Mouse (Mus musculus) ES-E14 (cell line): ENCODE results near the gene Tada1. TPM values are rescaled to one million over a fixed set of nuclear protein-coding genes. Genes with fewer than 3 reads are reported as not detected.
A peak's percentile ranks its signal among the peaks of the same experiment; 100 is the strongest.

Source experiments
- DNase-seq: peaks from one replicate; pipeline ENCODE4 v3.0.0-alpha.2; 2013; ENCODE audit warnings: low read depth, low spot score
- H3K27ac ChIP-seq: 2 replicates; pipeline ENCODE4 v1.5.1; 2012; ENCODE audit warnings: low read depth, mild to moderate bottlenecking, low read length, moderate library complexity, mixed read lengths; ENCODE audit not compliant: poor library complexity, insufficient read depth, severe bottlenecking
- H3K36me3 ChIP-seq: 2 replicates; pipeline ENCODE4 v1.6.1; 2012; ENCODE audit warnings: mild to moderate bottlenecking, low read length, moderate library complexity, mixed read lengths; ENCODE audit not compliant: control insufficient read depth, poor library complexity, insufficient read depth, severe bottlenecking
- H3K4me1 ChIP-seq, 2 experiments: fragments of 150-350 bp in 1 of 2; sonication (generic) in 1 of 2; 2 replicates each; pipeline ENCODE4 v1.6.1; 2012; ENCODE audit warnings: low read length in 2 of 2, mild to moderate bottlenecking in 1 of 2, mixed read lengths in 1 of 2; ENCODE audit not compliant: control insufficient read depth in 2 of 2, insufficient read depth in 2 of 2, poor library complexity in 1 of 2
- H3K4me3 ChIP-seq, 2 experiments: fragments of 150-350 bp in 1 of 2; sonication (generic) in 1 of 2; 2 replicates each; pipeline ENCODE4 v1.5.1; 2012; ENCODE audit warnings: low read length in 2 of 2, low read depth in 1 of 2, mild to moderate bottlenecking in 1 of 2, mixed read lengths in 1 of 2; ENCODE audit not compliant: insufficient read depth in 1 of 2, poor library complexity in 1 of 2, severe bottlenecking in 1 of 2
- H3K9ac ChIP-seq: 2 replicates; pipeline ENCODE4 v1.6.1; 2012; ENCODE audit warnings: low read depth, mild to moderate bottlenecking, low read length, mixed read lengths; ENCODE audit not compliant: poor library complexity, insufficient read depth, severe bottlenecking
- H3K9me3 ChIP-seq: fragments of 150-350 bp; sonication (generic); 2 replicates; pipeline ENCODE4 v1.6.1; 2012; ENCODE audit warnings: low read depth, mild to moderate bottlenecking, low read length; ENCODE audit not compliant: control insufficient read depth, insufficient read depth
- CHD2 ChIP-seq: IDR thresholded peaks from 2 replicates; pipeline ENCODE4 v1.6.1; 2014; ENCODE audit warnings: mild to moderate bottlenecking, low read depth, low read length, inconsistent platforms
- HCFC1 ChIP-seq: IDR thresholded peaks from 2 replicates; pipeline ENCODE4 v1.6.1; 2012; ENCODE audit warnings: low read length, inconsistent platforms, borderline replicate concordance; ENCODE audit not compliant: insufficient read depth
- MAFK ChIP-seq: IDR thresholded peaks from 2 replicates; pipeline ENCODE4 v1.6.1; 2014; ENCODE audit warnings: mild to moderate bottlenecking, low read depth, low read length, inconsistent platforms; ENCODE audit not compliant: insufficient read depth
- ZC3H11A ChIP-seq: IDR thresholded peaks from 2 replicates; pipeline ENCODE4 v1.6.1; 2012; ENCODE audit warnings: low read depth, mild to moderate bottlenecking, inconsistent platforms, low read length, borderline replicate concordance
- ZNF384 ChIP-seq: IDR thresholded peaks from 2 replicates; pipeline ENCODE4 v1.6.1; 2012; ENCODE audit warnings: low read depth, low read length, inconsistent platforms
- in situ Hi-C, 2 experiments: fragments of 600-800 bp; cut with MboI; formaldehyde crosslinking; loops; one replicate each; pipeline ENCODE4 v1.15.1; 2025; ENCODE audit warnings: low sequenced_read_pairs in 2 of 2, inconsistent platforms in 1 of 2; ENCODE audit not compliant: unreplicated experiment in 2 of 2
- total RNA-seq: library from RNA; depleted of rRNA; stranded (reverse); fragments of 300-350 nt; gene quantifications from 2 replicates; pipeline ENCODE4 v1.2.3, GENCODE M21; 2012

The Tada1 gene
- total RNA-seq, 1 experiment = 5.5 TPM

GRCm38 (mm10) chr1:166401455-166401854, 22.6 kb downstream of the Tada1 start:
- Histone ChIP-seq H3K4me1 (no peaks in the 10 kb centered on the region), H3K27ac (no peak overlapping the region), H3K9me3 (no peaks in the 10 kb centered on the region), H3K36me3 (no peaks in the 10 kb centered on the region), H3K9ac (no peak overlapping the region), H3K4me3 (no peak overlapping the region)
- no peak for TF ChIP-seq ZNF384
- in situ Hi-C loops = no loop called here
- no peak for DNase-seq

DNA sequence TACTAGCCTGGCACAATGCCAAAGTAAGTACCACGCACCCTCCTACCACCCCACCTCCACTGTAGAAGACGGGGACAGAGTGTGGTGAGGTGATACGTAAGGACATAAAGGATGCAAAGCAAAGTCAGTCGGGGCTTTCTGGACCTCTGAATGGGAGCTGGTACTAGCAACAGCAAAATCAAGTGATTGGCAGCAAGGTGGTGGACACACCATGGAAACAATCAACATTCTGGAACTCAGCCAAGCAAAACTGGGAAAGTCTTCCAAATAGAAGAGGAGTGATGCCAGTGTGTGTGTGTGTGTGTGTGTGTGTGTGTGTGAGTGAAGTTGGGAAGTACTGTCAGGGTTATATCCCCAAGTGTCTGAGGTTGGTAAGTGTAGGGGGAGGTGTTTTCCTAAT, 23.1 kb downstream of the Tada1 start:
- H3K4me3 ChIP-seq = no peak overlapping the region
- in situ Hi-C loops = no loop called here
- no peak overlapping the region for H3K27ac ChIP-seq
- no peaks in the 10 kb centered on the region for H3K9me3 ChIP-seq
- TF ChIP-seq HCFC1 (no peak), MAFK (no peak), ZC3H11A (no peak), CHD2 (no peak), ZNF384 (no peak)
- no peaks in the 10 kb centered on the region for H3K36me3 ChIP-seq
- no peaks in the 10 kb centered on the region for H3K4me1 ChIP-seq
- no peak overlapping the region for H3K9ac ChIP-seq
- DNase-seq = no peak

DNA sequence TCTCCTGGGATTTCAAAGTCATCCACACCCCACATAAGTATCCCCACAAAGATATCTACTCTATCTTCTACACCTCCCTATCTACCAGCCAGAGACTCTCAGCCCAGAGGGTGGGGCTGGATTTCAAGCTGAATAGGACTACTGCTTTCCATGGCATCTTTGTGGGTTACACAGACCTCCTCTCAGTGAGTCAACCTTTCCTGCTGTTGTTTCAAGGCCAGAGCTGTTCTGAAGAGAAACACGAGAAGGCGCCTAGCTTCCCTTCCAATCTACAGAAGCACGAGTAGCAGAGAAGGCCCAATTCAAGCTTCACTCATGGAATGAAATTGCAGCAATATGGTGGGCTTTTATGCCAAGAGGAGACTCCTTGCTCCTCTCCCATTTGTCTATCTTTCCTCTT, 24.9 kb downstream of the Tada1 start:
- in situ Hi-C loops = no loop called here
- Histone ChIP-seq H3K4me1 (no peaks in the 10 kb centered on the region), H3K9me3 (no peaks in the 10 kb centered on the region), H3K36me3 (no peaks in the 10 kb centered on the region), H3K4me3 (no peak overlapping the region), H3K9ac (no peak overlapping the region), H3K27ac (no peak overlapping the region)
- TF ChIP-seq ZNF384 = no peak
- TF ChIP-seq HCFC1 = no peak
- no peak for TF ChIP-seq CHD2
- no peak for TF ChIP-seq MAFK
- no peak for TF ChIP-seq ZC3H11A
- DNase-seq = no peak

DNA sequence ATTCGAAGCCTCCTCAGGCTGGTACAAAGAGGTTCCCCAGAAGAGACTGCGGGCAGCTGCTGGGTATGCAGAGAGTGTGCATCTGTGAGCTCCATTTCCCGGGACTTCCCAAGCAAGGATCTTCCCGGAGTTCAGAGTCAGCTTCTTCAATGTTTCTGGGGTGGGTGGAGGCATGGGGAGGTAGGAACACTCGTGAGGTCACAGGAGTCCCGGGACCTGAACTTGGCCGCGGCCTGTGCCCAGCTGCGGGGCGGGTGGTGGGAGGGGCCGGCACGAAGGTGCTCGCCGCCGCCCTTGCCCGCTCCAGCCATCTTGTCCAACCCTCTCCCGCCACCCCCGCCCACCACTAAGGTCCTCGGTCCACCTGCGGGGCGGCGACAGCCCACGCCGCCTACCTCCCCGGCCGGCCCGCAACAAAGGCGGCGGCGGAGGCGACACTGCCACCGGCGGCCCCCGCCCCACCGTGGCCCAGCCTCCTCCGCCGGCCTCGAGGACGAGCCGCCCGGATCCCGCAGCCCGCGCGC, 30.3 kb downstream of the Tada1 start:
- H3K4me3 ChIP-seq = peak overlapping the region; percentile 44 to 66; a peak in 3 of 4 replicates
- DNase-seq = no peak
- in situ Hi-C loops = no loop called here
- no peak overlapping the region for H3K27ac ChIP-seq
- no peaks in the 10 kb centered on the region for H3K36me3 ChIP-seq
- no peaks in the 10 kb centered on the region for H3K4me1 ChIP-seq
- no peak for TF ChIP-seq CHD2
- no peaks in the 10 kb centered on the region for H3K9me3 ChIP-seq
- peak overlapping the region; percentile 64 for H3K9ac ChIP-seq

GRCm38 (mm10) chr1:166409701-166410220, 30.9 kb downstream of the Tada1 start, which contains the start of gene Pogk:
Gene Pogk (minus strand): TSS chr1:166409863.
- no peaks in the 10 kb centered on the region for H3K36me3 ChIP-seq
- in situ Hi-C loops = no loop called here
- H3K4me1 ChIP-seq = no peaks in the 10 kb centered on the region
- no peak within 1 kb of the TSS for H3K27ac ChIP-seq
- no peak for TF ChIP-seq CHD2
- TF ChIP-seq MAFK = no peak
- H3K9me3 ChIP-seq = no peaks in the 10 kb centered on the region
- H3K4me3 ChIP-seq = peak within 1 kb of the TSS; percentile 44 to 66
- DNase-seq = peak; percentile 45
- peak within 1 kb of the TSS; percentile 64 for H3K9ac ChIP-seq
